In the genomic region with DNA sequence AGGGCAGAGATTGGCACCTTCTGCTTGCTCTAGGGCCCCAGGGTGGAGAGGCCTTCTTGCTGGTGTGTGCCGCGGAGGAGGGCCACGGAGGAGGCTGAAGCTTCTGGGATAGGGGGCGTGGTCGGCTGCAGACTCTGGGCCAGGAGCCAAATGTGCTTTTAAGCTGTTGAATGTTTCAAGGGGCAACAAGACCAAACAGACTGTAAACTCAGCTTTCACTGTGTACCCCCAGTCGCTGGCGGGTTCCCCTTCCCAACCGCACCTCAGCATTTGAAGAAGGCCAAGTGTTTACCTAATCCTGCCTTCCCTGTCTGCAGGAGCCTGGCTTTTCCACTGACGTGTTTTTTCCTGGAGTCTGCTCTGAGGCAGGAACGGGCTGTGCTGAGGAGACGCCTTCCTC, we compare ENCODE assay signal across 8 mouse cellular contexts. TPM values are rescaled to one million over a fixed set of nuclear protein-coding genes. Genes with fewer than 3 reads are reported as not detected.
DNase-seq lines count a peak whose midpoint lies in the region; ATAC-seq lines count a peak whose summit lies in the region.

No protein-coding gene starts in this region.

- peaks cover 33% of the 10 kb centered on the region for H3K36me3 ChIP-seq in embryonic facial prominence, embryonic 10.5 days (replicated peaks)
- no peaks in the 10 kb centered on the region for H3K36me3 ChIP-seq in heart, embryonic 16.5 days (ENCODE audit: control insufficient read depth, insufficient read depth)

- 73% methylated on average over 11 of the region's 11 CpGs for WGBS in embryonic facial prominence, embryonic 10.5 days
- WGBS in heart, embryonic 16.5 days: 8% methylated on average over 11 of the region's 11 CpGs

- H3K4me3 ChIP-seq in embryonic facial prominence, embryonic 10.5 days: no peak overlapping the region
- H3K4me3 ChIP-seq in heart, embryonic 16.5 days (ENCODE audit: low read length): no peak overlapping the region

- peak; percentile 26 for DNase-seq in MN1 (ENCODE audit: low spot score)
- DNase-seq in embryonic facial prominence, embryonic 10.5 days (ENCODE audit: low spot score): peak; percentile 14
- peak; percentile 86 to 90 for DNase-seq in kidney, postnatal 4 days
- DNase-seq in ovary, postnatal 14 days (ENCODE audit: low spot score): peak; percentile 68
- no peak for DNase-seq in spleen, adult 18-20 months
- no peak for DNase-seq in cerebellum, postnatal 25 days

- H3K4me2 ChIP-seq in heart, embryonic 16.5 days (ENCODE audit: low read depth, low read length): peak overlapping the region; percentile 45

- ATAC-seq in heart, embryonic 16.5 days (replicated peaks; ENCODE audit: extremely low read depth, insufficient read depth, low FRiP score): peak; percentile 62
- ATAC-seq in megakaryocyte progenitor cell, adult 5-6 weeks (replicated peaks; ENCODE audit: poor library complexity): no peak

- peak overlapping the region; percentile 27; the same call in 1 of the 2 replicates for H3K27ac ChIP-seq in embryonic facial prominence, embryonic 10.5 days (replicated peaks)
- peak overlapping the region; percentile 76 for H3K27ac ChIP-seq in heart, embryonic 16.5 days (ENCODE audit: low read length)

- H3K4me1 ChIP-seq in embryonic facial prominence, embryonic 10.5 days: peaks cover 40% of the 10 kb centered on the region
- peaks cover 55% of the 10 kb centered on the region for H3K4me1 ChIP-seq in heart, embryonic 16.5 days (ENCODE audit: control insufficient read depth, insufficient read depth, low read length)

- H3K9me3 ChIP-seq in embryonic facial prominence, embryonic 10.5 days: no peaks in the 10 kb centered on the region
- no peaks in the 10 kb centered on the region for H3K9me3 ChIP-seq in heart, embryonic 16.5 days (replicated peaks; ENCODE audit: control insufficient read depth, low read length)

- no peaks in the 10 kb centered on the region for H3K27me3 ChIP-seq in embryonic facial prominence, embryonic 10.5 days (replicated peaks; ENCODE audit: low read depth, poor library complexity, severe bottlenecking)
- no peaks in the 10 kb centered on the region for H3K27me3 ChIP-seq in heart, embryonic 16.5 days (ENCODE audit: control insufficient read depth, insufficient read depth, low read length)

- peak overlapping the region; percentile 11 for H3K9ac ChIP-seq in heart, embryonic 16.5 days (ENCODE audit: low read length)

RNA-seq across cellular contexts. Expression of a gene that starts 48.0 kb away (rescaled TPM):
- polyA plus RNA-seq in embryonic facial prominence, embryonic 10.5 days (2016; fragmentation: Nextera tagmentation; extraction: Ambion mirVana): 16.5 and 19.3 TPM in 2 replicates
- polyA plus RNA-seq in heart, embryonic 16.5 days (2015; fragmentation: Nextera tagmentation; extraction: Ambion mirVana): 71.2 and 73.7 TPM in 2 replicates
- 2.4 and 2.5 TPM in 2 replicates for total RNA-seq in megakaryocyte progenitor cell, adult 5-6 weeks (2015)
- total RNA-seq in megakaryocyte progenitor cell, adult 5-6 weeks (2017): 0.58 and 1.0 TPM in 2 replicates

Comparison
In these comparisons a context has a peak if more than half of its experiments do, and no peak if none do; other contexts are left out.
1. DNase-seq: peak in MN1 (single experiment), embryonic facial prominence, embryonic 10.5 days (single experiment), kidney, postnatal 4 days (2 of 2) and ovary, postnatal 14 days (single experiment); none in spleen, adult 18-20 months (0 of 2) and cerebellum, postnatal 25 days (0 of 2).